Mouse (Mus musculus): ENCODE results near the gene Gdpd5. TPM values are rescaled to one million over a fixed set of nuclear protein-coding genes. Genes with fewer than 3 reads are reported as not detected.

Gdpd5 gene
- polyA plus RNA-seq, 1 experiment from 2014 or later = 24.2 TPM

Other genes starting within 250 kb of the Gdpd5 start
- 15.2 and 17.0 TPM in 2 replicates for gene Uvrag, start 240.3 kb upstream of the Gdpd5 start, polyA plus RNA-seq (2016; fragmentation: Nextera tagmentation; extraction: Ambion mirVana)
- gene Dgat2, start 198.7 kb upstream of the Gdpd5 start, polyA plus RNA-seq (2016; fragmentation: Nextera tagmentation; extraction: Ambion mirVana) = 12.5 and 24.3 TPM in 2 replicates
- gene Mogat2, start 142.8 kb upstream of the Gdpd5 start, polyA plus RNA-seq (2016; fragmentation: Nextera tagmentation; extraction: Ambion mirVana) = 11.1 and 30.6 TPM in 2 replicates
- gene Map6, start 114.0 kb upstream of the Gdpd5 start, polyA plus RNA-seq (2016; fragmentation: Nextera tagmentation; extraction: Ambion mirVana) = 2.1 and 2.3 TPM in 2 replicates
- gene Serpinh1, start 28.2 kb upstream of the Gdpd5 start, polyA plus RNA-seq (2016; fragmentation: Nextera tagmentation; extraction: Ambion mirVana) = 1,580 and 1,787 TPM in 2 replicates
- gene Klhl35, start 84.6 kb downstream of the Gdpd5 start, polyA plus RNA-seq (2016; fragmentation: Nextera tagmentation; extraction: Ambion mirVana) = 0.52 and 1.1 TPM in 2 replicates
- 517 and 596 TPM in 2 replicates for gene Rps3, start 102.3 kb downstream of the Gdpd5 start, polyA plus RNA-seq (2016; fragmentation: Nextera tagmentation; extraction: Ambion mirVana)
- 13.1 and 17.9 TPM in 2 replicates for gene Arrb1, start 154.1 kb downstream of the Gdpd5 start, polyA plus RNA-seq (2016; fragmentation: Nextera tagmentation; extraction: Ambion mirVana)
- gene Tpbgl, start 245.7 kb downstream of the Gdpd5 start, polyA plus RNA-seq (2016; fragmentation: Nextera tagmentation; extraction: Ambion mirVana) = 0.89 and 1.2 TPM in 2 replicates

Data from heart, embryonic 10.5 days (tissue).